Mouse (Mus musculus) Muller cell, postnatal 12 days (primary cell): Measurements from ENCODE around the gene Olfr1373.

Experiments
- DNase-seq: peaks from one replicate; pipeline ENCODE4 v3.0.0-alpha.2; 2015; ENCODE audit errors: inconsistent ontology term

Gene Olfr1373

DNA sequence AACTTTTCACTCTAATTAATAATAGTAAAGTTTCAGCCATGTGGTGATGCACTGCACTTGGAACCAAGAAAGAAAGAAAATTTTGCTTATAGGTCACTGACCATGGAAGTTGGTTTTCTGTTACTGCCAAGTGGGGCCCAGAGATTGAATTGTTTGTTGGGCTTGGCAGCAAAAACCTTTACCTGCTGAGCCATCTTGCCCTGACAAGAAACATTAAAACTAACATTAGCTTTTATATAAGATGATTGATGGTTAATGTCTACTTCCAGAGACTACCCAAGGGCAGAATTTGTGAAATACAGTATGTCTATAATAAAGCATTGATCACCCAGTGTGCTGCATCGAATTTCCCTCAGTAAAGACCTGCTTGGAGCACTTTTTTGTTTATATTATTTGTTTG is 38.9 kb downstream of the Olfr1373 start:
- no peak for DNase-seq

DNA sequence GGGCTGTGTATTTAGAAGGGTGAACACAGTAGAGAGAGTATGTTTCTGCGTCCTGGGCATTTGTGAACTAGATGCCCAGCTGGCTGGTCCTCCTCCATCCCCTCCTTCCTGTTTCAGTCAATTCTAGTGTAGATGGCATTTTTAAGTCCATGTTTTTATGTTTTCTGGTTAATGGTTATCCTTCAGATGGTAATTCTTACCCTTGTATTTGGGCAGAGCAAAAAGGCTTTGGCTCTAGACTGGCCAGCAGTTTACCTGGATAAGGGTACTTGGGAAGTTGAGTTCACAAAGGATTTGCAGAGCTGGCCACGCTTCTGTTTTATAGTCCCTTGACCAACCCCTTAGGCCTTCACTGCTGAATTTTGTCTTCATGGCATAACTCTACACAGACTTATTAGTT is 39.3 kb downstream of the Olfr1373 start:
- no peak for DNase-seq

DNA sequence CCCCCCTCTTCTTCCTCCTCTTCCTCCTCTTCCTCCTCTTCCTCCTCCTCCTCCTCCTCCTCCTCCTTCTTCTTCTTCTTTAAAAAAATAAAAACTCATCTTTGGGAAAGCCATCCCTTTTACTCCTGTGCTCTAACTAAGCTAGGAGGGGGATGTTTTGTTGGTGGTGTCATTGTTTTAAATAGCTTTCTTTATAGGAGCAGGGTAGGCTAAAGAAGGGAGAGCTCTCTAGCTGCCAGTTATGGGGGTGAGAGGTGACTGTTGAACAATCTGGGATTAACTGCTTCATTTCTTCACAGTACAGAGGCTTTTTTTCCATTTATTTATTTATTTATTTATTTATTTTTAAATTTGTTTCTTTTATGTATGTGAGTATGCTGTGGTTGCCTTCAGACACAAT is 39.8 kb downstream of the Olfr1373 start:
- no peak for DNase-seq

DNA sequence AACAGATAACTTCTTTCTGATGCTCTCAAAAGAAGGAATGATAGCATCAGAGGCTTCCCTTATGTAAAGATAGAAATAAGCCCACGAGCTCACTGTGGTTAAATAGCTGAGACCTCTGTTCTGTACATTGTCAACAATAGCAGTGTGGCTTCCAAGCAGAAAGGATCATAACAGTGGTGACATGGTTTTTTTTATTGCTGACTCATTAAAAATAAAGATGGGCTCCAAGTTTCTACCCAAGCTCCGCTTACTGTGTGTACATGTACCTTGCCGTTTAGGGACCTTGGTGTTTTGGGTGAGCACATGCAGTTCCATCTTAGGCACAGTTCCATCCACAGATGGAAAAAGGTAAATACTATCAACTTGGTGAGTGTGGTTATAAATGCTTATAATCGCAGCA is 42.4 kb downstream of the Olfr1373 start:
- DNase-seq = no peak

DNA sequence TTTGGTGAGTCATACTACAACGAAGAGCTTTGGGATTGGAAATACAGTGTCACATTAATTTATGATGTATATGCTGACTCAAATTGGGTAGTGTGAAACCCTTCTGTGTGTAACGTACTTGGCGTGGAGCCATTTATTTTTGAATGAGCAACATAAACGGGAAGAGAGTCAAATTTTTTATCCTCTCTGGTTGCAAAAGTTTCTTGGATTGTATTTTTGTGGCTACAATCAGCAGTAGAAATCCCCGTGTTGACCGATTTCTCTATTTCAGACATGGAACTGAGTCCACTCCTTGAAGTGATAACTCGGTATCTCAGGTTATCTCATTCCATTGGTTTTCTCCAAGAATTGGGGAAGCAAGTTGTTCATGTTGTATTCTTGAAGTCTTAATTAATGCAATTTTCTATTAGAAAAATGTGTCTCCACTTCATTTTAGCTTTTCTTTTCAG is 45.5 kb downstream of the Olfr1373 start:
- no peak for DNase-seq

DNA sequence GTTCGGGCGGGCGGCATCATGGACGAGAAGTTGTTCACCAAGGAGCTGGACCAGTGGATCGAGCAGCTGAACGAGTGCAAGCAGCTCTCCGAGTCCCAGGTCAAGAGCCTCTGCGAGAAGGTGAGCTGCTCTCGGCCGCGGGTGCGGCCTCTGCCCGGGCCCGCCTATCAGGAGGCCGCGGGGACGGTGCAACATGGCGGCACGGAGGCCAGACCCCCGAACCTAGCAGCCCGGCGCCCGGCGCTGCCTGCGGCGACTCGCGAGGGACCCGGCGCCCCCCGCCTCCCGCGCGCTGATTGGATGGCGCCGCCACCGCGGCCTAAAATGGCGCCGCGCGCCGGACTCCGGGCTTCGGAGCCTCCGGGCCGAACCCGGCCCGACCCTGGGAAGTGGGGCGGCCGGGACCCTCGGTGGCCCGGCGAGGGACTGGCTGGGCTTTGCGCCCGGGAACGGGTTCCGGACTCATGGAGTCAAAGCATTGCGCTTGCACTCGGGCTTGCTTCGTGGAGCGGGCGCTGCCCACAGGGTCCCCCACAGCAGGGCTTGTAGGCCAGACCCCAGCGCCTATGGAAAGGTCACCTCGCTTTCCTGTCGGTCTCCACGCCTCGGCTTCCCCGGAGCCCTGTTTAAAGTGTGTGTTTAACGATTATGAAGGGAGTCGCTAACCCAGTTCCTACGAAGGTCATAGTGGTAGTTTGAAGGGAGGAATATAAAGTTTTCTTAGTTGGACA is 46.1 kb downstream of the Olfr1373 start:
- peak; percentile 90 for DNase-seq

DNA sequence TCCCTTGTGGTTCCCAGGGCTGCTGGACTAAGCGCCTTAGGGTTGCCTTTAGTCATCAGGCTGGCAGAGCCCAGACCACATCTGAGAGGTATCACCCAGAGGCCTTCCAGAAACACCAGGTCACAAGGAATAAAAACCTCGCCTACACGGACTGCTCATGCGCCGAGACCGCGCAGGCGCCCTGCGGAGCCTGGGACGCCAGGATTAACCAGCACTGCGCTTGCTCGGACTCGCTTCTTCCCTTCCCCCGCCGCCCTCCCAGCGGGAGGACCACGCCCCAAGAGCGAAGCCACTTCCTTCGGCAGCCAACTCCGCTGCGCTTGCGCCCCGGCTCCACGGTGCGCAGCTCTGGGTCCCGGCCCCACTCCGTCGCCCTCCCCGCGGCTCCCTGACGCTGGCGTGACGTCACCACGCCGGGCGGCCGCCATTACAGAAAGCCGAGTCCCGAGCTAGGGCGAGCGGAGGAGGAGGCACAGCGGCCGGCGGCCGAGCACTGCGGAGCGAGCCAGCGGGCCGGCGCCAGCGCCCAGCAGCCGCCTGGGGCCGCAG is 46.9 kb downstream of the Olfr1373 start, which contains the start of gene Ppp2ca:
Gene Ppp2ca (plus strand): TSS at position 284 of the 549 bp plus-strand sequence.
- peak; percentile 100 for DNase-seq

DNA sequence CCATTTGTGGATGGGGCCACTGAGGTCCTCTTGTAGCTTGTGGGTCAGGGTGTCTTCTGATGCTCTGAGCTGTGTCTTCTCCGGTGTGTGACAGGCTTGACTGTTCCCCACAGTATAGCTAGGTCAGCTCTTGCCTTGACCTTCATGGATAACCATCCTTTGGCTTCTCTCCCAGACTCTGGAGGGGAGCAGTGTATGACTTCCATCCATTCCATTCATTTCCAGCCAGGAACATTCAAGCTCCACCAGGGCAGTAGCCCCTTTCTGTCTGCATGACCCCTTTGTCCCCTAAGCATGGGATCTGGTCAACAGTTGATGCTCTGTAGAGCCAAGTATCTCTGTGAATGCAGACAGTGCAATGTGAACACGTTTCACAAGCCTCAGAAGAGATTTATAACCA is 47.7 kb downstream of the Olfr1373 start:
- no peak for DNase-seq

DNA sequence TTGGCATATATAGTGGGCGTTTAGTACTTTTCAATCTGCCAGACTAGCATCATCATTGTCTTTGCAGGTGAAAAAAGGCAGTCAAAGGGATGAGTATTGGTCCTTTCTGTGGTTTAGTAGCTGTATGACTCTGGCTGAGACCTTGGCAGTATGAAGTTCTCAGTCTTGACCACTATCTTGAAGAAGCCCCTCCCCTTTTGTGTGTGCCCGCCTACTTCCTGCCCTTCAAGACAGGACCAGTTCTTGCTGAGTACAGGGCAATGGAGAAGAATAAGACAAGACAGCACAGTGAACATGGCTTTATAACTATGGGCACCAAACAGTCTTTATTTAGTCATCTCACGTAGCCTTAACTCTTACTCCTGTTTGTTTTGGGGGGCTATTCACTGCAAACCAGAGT is 48.3 kb downstream of the Olfr1373 start:
- no peak for DNase-seq
